ENCODE assay signal across 19 mouse cellular contexts in the genomic region with DNA sequence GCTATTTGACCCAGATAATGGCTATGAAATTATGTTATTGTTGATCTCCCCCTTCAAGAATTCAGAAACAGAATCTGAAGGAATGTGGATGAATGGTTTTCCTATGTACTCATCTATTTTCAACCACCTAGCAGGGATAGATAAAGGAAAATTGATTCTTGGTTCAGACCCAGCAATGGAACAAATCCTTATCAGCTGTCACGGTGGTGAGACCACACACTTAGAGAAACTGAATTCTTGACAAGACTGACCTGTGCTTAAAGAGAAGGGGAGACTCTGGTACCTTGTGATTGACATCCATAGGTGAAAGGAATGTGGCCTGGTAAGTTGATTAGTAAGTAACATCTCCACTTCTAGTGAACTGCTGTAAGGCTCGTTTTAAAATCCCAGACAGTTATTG. TPM values are rescaled to one million over a fixed set of nuclear protein-coding genes. Genes with fewer than 3 reads are reported as not detected.
A peak's percentile ranks its signal among the peaks of the same experiment; 100 is the strongest.
DNase-seq lines count a peak whose midpoint lies in the region; ATAC-seq and TF ChIP-seq lines count a peak whose summit lies in the region.
"Had no signal": no experiment of that assay in that cellular context is flagged by ENCODE, and none has a peak within 500 bp of the region (broad histone marks: within the 10 kb centered on the region; RNA-seq: fewer than 3 reads in every experiment).

No protein-coding gene starts in this region.

- H3K27ac ChIP-seq in embryonic facial prominence, embryonic 14.5 days (replicated peaks; ENCODE audit: low read depth, low read length) = peak overlapping the region; percentile 52; the same call in 1 of the 2 replicates
- H3K27ac ChIP-seq in embryonic facial prominence, embryonic 10.5 days (replicated peaks) = no peak overlapping the region
- peak overlapping the region; percentile 34; the same call in 1 of the 2 replicates for H3K27ac ChIP-seq in kidney, embryonic 16.5 days (ENCODE audit: low read length)
- H3K27ac ChIP-seq: forebrain, embryonic 12.5 days; heart, adult 2 months; hindbrain, embryonic 10.5 days; hindbrain, embryonic 14.5 days had no signal

- 29% methylated on average over 2 of the region's 2 CpGs for WGBS in embryonic facial prominence, embryonic 14.5 days
- WGBS in embryonic facial prominence, embryonic 10.5 days = 56% methylated on average over 2 of the region's 2 CpGs
- WGBS in kidney, embryonic 16.5 days = 31% methylated on average over 2 of the region's 2 CpGs

- ATAC-seq in embryonic facial prominence, embryonic 14.5 days (ENCODE audit: low read depth) = no peak
- no peak for ATAC-seq in kidney, embryonic 16.5 days (ENCODE audit: low FRiP score, low TSS enrichment)
- ATAC-seq: forebrain, embryonic 16.5 days had no signal

- no peaks in the 10 kb centered on the region for H3K79me2 ChIP-seq in C2C12 (ENCODE audit: control insufficient read depth, insufficient read depth)
- H3K79me2 ChIP-seq in myocyte (ENCODE audit: control insufficient read depth, insufficient read depth) = no peaks in the 10 kb centered on the region

- no peaks in the 10 kb centered on the region for H3K27me3 ChIP-seq in embryonic facial prominence, embryonic 14.5 days (replicated peaks; ENCODE audit: control insufficient read depth, insufficient read depth, low read length)
- no peaks in the 10 kb centered on the region for H3K27me3 ChIP-seq in embryonic facial prominence, embryonic 10.5 days (replicated peaks; ENCODE audit: low read depth, poor library complexity, severe bottlenecking)
- no peaks in the 10 kb centered on the region for H3K27me3 ChIP-seq in kidney, embryonic 16.5 days (ENCODE audit: insufficient read depth, low read length)
- H3K27me3 ChIP-seq in C2C12 (ENCODE audit: control insufficient read depth, insufficient read depth, insufficient read length) (no peaks in the 10 kb centered on the region), myocyte (ENCODE audit: control insufficient read depth, insufficient read depth, insufficient read length) (no peaks in the 10 kb centered on the region)
- H3K27me3 ChIP-seq: forebrain, embryonic 12.5 days; heart, embryonic 12.5 days had no signal

- no peaks in the 10 kb centered on the region for H3K36me3 ChIP-seq in embryonic facial prominence, embryonic 14.5 days (ENCODE audit: control insufficient read depth, insufficient read depth, low read length)
- H3K36me3 ChIP-seq in embryonic facial prominence, embryonic 10.5 days (replicated peaks) = no peaks in the 10 kb centered on the region
- no peaks in the 10 kb centered on the region for H3K36me3 ChIP-seq in kidney, embryonic 16.5 days (ENCODE audit: insufficient read depth, low read length)
- no peaks in the 10 kb centered on the region for H3K36me3 ChIP-seq in C2C12 (ENCODE audit: control insufficient read depth, insufficient read depth)
- no peaks in the 10 kb centered on the region for H3K36me3 ChIP-seq in myocyte (ENCODE audit: control insufficient read depth, insufficient read depth)
- H3K36me3 ChIP-seq: forebrain, embryonic 12.5 days; heart, embryonic 12.5 days; hindbrain, embryonic 10.5 days had no signal

- H3ac ChIP-seq in C2C12 (ENCODE audit: control insufficient read depth, insufficient read length, low read depth) = no peak overlapping the region
- H3ac ChIP-seq in myocyte (ENCODE audit: control insufficient read depth, insufficient read length) = no peak overlapping the region

- TF ChIP-seq CTCF in C2C12 (IDR thresholded peaks at IDR 0.05; ENCODE audit: control insufficient read depth, insufficient read depth, insufficient read length) = no peak

- no peaks in the 10 kb centered on the region for H3K79me3 ChIP-seq in C2C12 (ENCODE audit: low read depth)

- no peak overlapping the region for H3K4me3 ChIP-seq in embryonic facial prominence, embryonic 14.5 days (ENCODE audit: low read depth, low read length)
- no peak overlapping the region for H3K4me3 ChIP-seq in embryonic facial prominence, embryonic 10.5 days
- no peak overlapping the region for H3K4me3 ChIP-seq in kidney, embryonic 16.5 days (ENCODE audit: low read length)
- H3K4me3 ChIP-seq in C2C12 (ENCODE audit: insufficient read depth, poor library complexity, severe bottlenecking) (no peak overlapping the region), myocyte (no peak overlapping the region)
- H3K4me3 ChIP-seq: forebrain, embryonic 12.5 days; heart, adult 2 months; heart, embryonic 12.5 days; hindbrain, embryonic 10.5 days had no signal

- no peak overlapping the region for H3K4me2 ChIP-seq in embryonic facial prominence, embryonic 14.5 days (ENCODE audit: low read depth, low read length)
- no peak overlapping the region for H3K4me2 ChIP-seq in kidney, embryonic 16.5 days (replicated peaks; ENCODE audit: low read depth, low read length)
- peak overlapping the region; percentile 20 for H3K4me2 ChIP-seq in myocyte (ENCODE audit: low read depth)
- H3K4me2 ChIP-seq: forebrain, embryonic 12.5 days; heart, embryonic 12.5 days; hindbrain, embryonic 14.5 days had no signal

- no peak for DNase-seq in embryonic facial prominence, embryonic 14.5 days (ENCODE audit: low spot score)
- no peak for DNase-seq in embryonic facial prominence, embryonic 10.5 days (ENCODE audit: low spot score)
- no peak for DNase-seq in kidney, adult 8-10 months
- DNase-seq in ovary, postnatal 36 days (ENCODE audit: low spot score) = no peak
- DNase-seq in spleen, adult 12 weeks (ENCODE audit: low spot score) = no peak
- DNase-seq: adrenal gland, postnatal 10 days; cerebellum, adult 11 months; cerebellum, adult 9-10 months; cerebellum, postnatal 25 days; gastrocnemius, postnatal 10 days; heart, adult 2 months had no signal

- H3K9me3 ChIP-seq in embryonic facial prominence, embryonic 14.5 days (ENCODE audit: control insufficient read depth, low read length) = no peaks in the 10 kb centered on the region
- no peaks in the 10 kb centered on the region for H3K9me3 ChIP-seq in embryonic facial prominence, embryonic 10.5 days
- H3K9me3 ChIP-seq in kidney, embryonic 16.5 days (ENCODE audit: low read length) = no peaks in the 10 kb centered on the region
- H3K9me3 ChIP-seq: forebrain, embryonic 12.5 days; heart, embryonic 12.5 days; hindbrain, embryonic 10.5 days had no signal

- H3K4me1 ChIP-seq in embryonic facial prominence, embryonic 14.5 days (ENCODE audit: control insufficient read depth, insufficient read depth, low read length) = peaks cover 15% of the 10 kb centered on the region
- H3K4me1 ChIP-seq in embryonic facial prominence, embryonic 10.5 days = peaks cover 10% of the 10 kb centered on the region; the same call in 1 of the 2 replicates
- H3K4me1 ChIP-seq in kidney, embryonic 16.5 days (ENCODE audit: insufficient read depth, low read length) = peaks cover 6% of the 10 kb centered on the region; the same call in 1 of the 2 replicates
- H3K4me1 ChIP-seq: forebrain, embryonic 12.5 days; heart, embryonic 12.5 days; hindbrain, embryonic 10.5 days had no signal

- no peak for TF ChIP-seq POLR2A in myocyte (IDR thresholded peaks at IDR 0.05; ENCODE audit: insufficient read length, low read depth)

- no peak overlapping the region for H3K9ac ChIP-seq in embryonic facial prominence, embryonic 14.5 days (ENCODE audit: low read depth, low read length)
- no peak overlapping the region for H3K9ac ChIP-seq in kidney, embryonic 16.5 days (replicated peaks; ENCODE audit: low read length)
- H3K9ac ChIP-seq: forebrain, embryonic 12.5 days; heart, embryonic 12.5 days; hindbrain, embryonic 14.5 days had no signal

TF ChIP-seq in C2C12, 6 proteins besides CTCF, POLR2A, EP300 and RAD21:
- TF ChIP-seq MYOD1 (IDR thresholded peaks at IDR 0.05; ENCODE audit: control insufficient read depth, insufficient read length, low read depth) (peak; percentile 15), CEBPB (IDR thresholded peaks at IDR 0.05; ENCODE audit: low read depth) (no peak), MYOG (IDR thresholded peaks at IDR 0.05; ENCODE audit: control insufficient read depth, extremely low read depth, insufficient read length) (no peak)

TF ChIP-seq in myocyte, 11 proteins besides CTCF, POLR2A, EP300 and RAD21:
- TF ChIP-seq TCF3 (IDR thresholded peaks at IDR 0.05; ENCODE audit: insufficient read length, low read depth) = no peak

RNA-seq across cellular contexts. Expression of gene Bbox1, which starts 12.1 kb away (rescaled TPM):
- 0.92 and 1.2 TPM in 2 replicates for polyA plus RNA-seq in embryonic facial prominence, embryonic 14.5 days (2014; fragmentation: Nextera tagmentation; extraction: Ambion mirVana)
- polyA plus RNA-seq in embryonic facial prominence, embryonic 10.5 days (2016; fragmentation: Nextera tagmentation; extraction: Ambion mirVana) = 0.11 TPM in 1 of 2 replicates, not detected in the other
- 0.04 and 0.12 TPM in 2 replicates for polyA plus RNA-seq in kidney, embryonic 16.5 days (2015; fragmentation: Nextera tagmentation; extraction: Ambion mirVana)
- polyA plus RNA-seq in C2C12 (2012; fragmentation: generic; extraction: Trizol) (not detected), myocyte (2012; fragmentation: generic; extraction: Trizol) (not detected)
- polyA plus RNA-seq: forebrain, embryonic 12.5 days; heart, embryonic 12.5 days; hindbrain, embryonic 10.5 days had no signal
